Mouse (Mus musculus) gastrocnemius, postnatal 14 days (tissue): ENCODE results near the gene Mad1l1. TPM values are rescaled to one million over a fixed set of nuclear protein-coding genes. Genes with fewer than 3 reads are reported as not detected.
A peak's percentile ranks its signal among the peaks of the same experiment; 100 is the strongest.
"Not testable (repeated sequence)": the region's sequence is repeated elsewhere in the genome, so short reads cannot be mapped to it uniquely, and the experiment has no call there.

Experiments used
- DNase-seq: peaks from one replicate; pipeline ENCODE4 v3.0.0; 2021; ENCODE audit warnings: mixed read lengths
- intact Hi-C: fragments of 180-260 bp; cut with DNase I; formaldehyde crosslinking; loops from one replicate; pipeline ENCODE4 v1.15.1; 2025; ENCODE audit warnings: low total_unique reads
- total RNA-seq, 2 experiments: library from RNA; stranded (reverse); gene quantifications; 2 replicates each; pipeline ENCODE4 v1.2.3; 2021

The Mad1l1 gene
- total RNA-seq, 2 experiments from 2014 or later = 9.5 to 10.2 TPM

DNA sequence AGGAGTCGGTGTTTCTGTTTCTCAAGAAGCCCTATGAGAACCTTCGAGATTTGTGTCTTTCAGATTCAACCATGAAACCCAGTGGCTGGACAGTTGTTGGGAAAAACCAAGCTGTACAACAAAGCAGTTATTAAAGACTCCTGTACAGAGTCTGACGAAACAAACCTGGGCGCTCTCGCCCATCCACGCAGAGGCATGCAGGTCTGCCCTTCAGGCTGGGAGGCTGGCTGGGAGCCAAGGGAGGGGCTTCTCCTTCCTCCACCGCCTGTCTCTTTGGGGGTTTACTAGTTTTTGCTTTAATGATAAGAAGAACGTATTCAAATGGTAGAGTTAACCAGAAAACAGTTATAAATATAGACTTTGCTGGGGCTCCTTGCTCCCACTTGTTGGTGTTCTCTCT lies 314.5 kb downstream of the Mad1l1 start:
- DNase-seq = no peak
- intact Hi-C loops = no loop called here

- DNase-seq = no peak
These were observed 318.8 kb downstream of the Mad1l1 start for GRCm38 (mm10) chr5:140002541-140002940.

DNA sequence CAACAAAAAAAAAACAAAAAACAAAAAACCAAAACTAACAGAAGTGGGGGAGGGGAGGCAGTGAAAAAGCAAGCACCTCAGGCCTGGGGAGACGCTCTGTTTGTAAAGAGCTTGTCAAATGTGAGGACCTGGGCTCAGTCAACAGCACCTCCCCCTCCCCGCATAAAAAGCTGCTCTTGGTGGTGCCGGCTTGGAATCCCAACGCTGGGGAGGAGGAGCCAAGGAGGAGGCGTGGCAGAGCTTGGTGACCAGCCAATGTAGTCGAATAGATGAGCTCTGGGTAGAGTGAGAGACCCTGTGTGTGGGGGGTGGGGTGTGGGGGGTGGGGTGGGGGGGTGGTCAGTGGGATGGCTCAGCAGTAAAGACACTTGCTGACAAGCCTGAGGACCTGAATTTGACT lies 322.4 kb downstream of the Mad1l1 start:
- no peak for DNase-seq
- intact Hi-C loops = no loop called here

More at GRCm38 (mm10) chr5:140002541-140002940, 318.8 kb downstream of the Mad1l1 start:
- intact Hi-C loops = no loop called here

DNA sequence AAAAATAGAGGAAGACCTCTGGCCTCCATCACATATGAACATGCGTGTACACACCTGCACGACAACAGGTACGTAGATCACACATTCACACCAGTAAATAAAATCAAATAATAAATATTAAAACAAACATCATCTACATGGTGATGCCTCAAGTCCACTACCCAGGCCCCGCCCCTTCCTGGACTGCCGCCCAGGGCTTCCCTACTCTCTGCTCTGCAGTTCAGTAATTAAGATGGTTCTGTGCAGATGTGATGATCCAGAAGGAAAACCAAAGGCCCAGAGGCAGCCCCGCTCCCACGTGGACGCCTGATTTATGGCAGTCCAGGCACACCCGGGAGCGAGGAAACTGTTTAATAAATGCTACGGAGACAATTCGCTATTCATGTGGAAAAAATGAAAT lies 323.0 kb downstream of the Mad1l1 start:
- peak; percentile 60 for DNase-seq
- intact Hi-C loops = not testable (repeated sequence)

- no peak for DNase-seq
- intact Hi-C loops = no loop called here
These were observed 329.8 kb downstream of the Mad1l1 start for GRCm38 (mm10) chr5:139991531-139991930.

DNA sequence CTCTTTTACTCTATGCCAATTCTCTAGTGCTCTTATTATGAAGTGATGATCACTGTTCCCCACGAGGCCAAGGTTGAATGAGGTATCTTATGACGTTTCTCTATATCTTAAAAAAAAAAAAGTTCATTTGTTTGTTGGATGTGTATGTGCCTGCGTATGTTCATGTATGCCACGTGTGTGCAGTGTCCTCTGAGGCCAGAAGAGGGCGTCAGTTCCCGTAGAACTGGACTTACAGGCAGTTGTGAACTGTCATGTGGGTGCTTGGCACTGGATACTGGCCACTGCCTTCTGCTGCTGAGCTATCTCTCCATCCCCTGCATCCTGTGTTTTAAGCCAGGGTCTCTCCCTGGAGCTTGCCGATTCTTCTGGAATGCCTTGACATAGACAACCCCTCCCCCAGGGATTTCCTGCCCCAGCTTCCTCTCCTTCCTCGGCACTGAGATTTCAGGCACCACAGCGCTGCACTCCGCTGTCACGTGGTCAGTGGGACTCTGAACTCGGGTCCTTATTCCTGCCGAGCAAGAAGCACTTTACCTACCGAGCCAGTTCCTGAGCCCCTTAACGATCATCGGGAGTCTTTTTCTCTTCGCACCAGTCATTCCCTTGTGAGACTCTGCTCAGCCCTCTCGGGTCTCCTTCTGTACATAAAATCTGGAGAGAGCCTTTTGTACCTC lies 336.1 kb downstream of the Mad1l1 start:
- intact Hi-C loops = no loop called here

GRCm38 (mm10) chr5:139981976-139982375 lies 339.4 kb downstream of the Mad1l1 start:
- DNase-seq = no peak
- intact Hi-C loops = no loop called here

More for the DNA sequence above, 336.1 kb downstream of the Mad1l1 start:
- DNase-seq = no peak

DNA sequence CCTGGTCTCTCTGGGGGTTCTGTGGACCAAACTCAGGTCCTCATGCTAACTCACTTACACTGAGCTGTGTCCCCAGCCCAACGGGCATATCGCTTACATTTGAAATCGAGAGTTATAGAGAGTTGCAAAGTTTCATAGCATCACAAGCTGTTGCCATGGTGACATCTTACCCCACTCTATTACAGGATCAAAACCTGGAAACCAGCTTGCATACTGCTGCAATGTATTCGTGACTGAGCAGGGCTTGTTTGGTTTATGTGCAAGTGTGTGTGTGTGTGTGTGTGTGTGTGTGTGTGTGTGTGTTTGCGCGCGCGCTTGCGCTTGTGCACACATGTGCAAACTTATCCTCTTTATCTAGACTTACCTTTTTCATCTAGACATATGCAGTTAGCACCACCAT lies 342.0 kb downstream of the Mad1l1 start:
- intact Hi-C loops = loop anchor here (10.0 kb wide), 1 partner anchor 165 kb away; no protein-coding TSS in a partner anchor
- no peak for DNase-seq

GRCm38 (mm10) chr5:139978525-139979276 lies 342.7 kb downstream of the Mad1l1 start:
- no peak for DNase-seq
- intact Hi-C loops = loop anchor here (10.0 kb wide), 1 partner anchor 166 kb away; no protein-coding TSS in a partner anchor

GRCm38 (mm10) chr5:139977476-139977875 lies 343.9 kb downstream of the Mad1l1 start:
- intact Hi-C loops = loop anchor here (10.0 kb wide), 1 partner anchor 167 kb away; no protein-coding TSS in a partner anchor
- DNase-seq = no peak

DNA sequence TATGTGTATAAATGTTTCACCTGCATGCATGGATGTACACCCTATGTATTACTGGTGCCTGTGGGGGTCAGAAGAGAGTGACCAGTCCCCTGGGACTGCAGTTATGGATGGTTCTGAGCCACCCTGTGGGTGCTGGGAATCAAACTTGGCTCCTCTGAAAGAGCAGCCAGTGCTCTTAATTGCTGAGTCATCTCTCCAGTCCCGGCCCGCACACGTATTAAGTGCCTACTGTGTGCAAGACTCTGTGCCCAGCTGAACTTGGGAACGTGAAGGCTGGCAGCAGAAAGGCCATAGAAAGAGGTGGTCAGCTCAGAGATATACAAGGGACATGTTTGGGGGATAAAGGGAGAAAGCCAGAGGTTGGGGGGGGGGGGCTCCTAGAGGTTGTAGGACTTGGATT lies 344.8 kb downstream of the Mad1l1 start:
- intact Hi-C loops = loop anchor here (10.0 kb wide), 1 partner anchor 168 kb away; no protein-coding TSS in a partner anchor
- DNase-seq = no peak

- intact Hi-C loops = loop anchor here (10.0 kb wide), 1 partner anchor 175 kb away; no protein-coding TSS in a partner anchor
- no peak for DNase-seq
These were observed 351.1 kb downstream of the Mad1l1 start for GRCm38 (mm10) chr5:139970186-139970631.

DNA sequence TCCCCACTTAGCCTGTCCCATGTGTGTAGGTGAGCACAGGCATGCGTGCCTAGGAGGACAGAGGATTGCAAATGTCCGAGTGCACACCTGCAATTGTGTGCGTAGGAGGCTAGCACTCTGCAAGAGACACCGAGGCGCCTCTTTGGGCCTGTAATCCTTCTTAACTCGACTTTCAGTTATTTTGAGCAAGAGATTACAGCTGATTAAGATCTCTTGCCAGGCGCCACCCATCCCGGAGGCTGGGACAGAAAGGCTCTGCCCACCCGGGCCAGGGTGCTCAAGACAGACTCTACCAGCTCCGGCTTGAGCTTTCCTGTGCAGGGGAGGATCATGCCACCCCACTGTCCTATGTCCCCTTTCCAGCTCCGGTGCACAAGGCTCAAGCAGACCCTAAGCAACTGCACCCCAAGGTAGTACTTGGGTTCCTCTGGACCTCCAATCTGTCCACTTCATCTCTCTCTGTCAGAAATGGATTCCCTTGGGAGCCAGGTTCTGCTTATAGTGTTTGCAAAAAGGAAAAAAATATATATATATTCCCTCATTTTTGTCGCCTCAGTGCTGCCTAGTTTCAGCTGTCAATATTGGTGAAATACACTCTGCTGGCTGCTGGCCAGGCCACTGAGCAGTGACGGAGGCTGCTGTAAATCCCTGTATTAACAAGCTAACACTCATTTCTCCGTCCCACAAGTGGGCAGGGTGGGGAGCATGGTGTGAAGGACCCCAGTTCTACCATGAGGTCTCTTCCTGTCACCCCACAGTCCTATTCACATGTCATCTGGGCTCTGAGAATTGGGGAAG lies 352.0 kb downstream of the Mad1l1 start:
- no peak for DNase-seq
- intact Hi-C loops = no loop called here

DNA sequence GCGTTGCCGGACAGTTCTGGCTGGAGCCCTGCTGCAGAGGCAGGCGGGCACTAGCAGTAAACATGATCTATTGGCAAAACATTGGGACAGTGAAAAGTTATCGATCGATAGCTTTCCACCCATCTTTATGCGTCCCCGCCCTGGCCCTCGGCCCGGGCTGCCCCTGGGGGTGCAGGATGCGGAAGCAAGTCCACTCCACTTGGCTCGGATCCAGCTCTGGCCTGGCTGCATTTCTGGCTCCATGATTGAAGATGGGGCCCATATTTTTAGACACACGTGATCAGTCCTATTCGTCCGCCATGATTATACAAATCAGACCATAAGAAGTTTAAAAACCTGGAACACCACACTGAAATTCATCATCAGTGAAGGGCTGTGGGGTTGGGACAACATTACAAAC lies 355.8 kb downstream of the Mad1l1 start:
- DNase-seq = no peak
- intact Hi-C loops = no loop called here

- intact Hi-C loops = no loop called here
- DNase-seq = no peak
These were observed 357.0 kb downstream of the Mad1l1 start for GRCm38 (mm10) chr5:139964391-139964790.

- intact Hi-C loops = no loop called here
- no peak for DNase-seq
These were observed 361.6 kb downstream of the Mad1l1 start for GRCm38 (mm10) chr5:139959741-139960140.
